Mouse (Mus musculus) liver, adult 10 weeks (tissue): ENCODE data around the gene Gtf2i. TPM values are rescaled to one million over a fixed set of nuclear protein-coding genes. Genes with fewer than 3 reads are reported as not detected.

Experiments used
- polyA plus RNA-seq: library from polyadenylated mRNA; stranded (reverse); fragments of 350-450 nt; fragmentation: Illumina TruSeq; extraction: RNeasy Lipid Tissue Mini Kit (QIAGEN cat#74804); gene quantifications from one replicate; pipeline ENCODE4 v1.2.3, GENCODE M21; 2014; ENCODE audit warnings: low read depth, low replicate concordance

Gene Gtf2i
- 30.3 TPM for polyA plus RNA-seq

DNA sequence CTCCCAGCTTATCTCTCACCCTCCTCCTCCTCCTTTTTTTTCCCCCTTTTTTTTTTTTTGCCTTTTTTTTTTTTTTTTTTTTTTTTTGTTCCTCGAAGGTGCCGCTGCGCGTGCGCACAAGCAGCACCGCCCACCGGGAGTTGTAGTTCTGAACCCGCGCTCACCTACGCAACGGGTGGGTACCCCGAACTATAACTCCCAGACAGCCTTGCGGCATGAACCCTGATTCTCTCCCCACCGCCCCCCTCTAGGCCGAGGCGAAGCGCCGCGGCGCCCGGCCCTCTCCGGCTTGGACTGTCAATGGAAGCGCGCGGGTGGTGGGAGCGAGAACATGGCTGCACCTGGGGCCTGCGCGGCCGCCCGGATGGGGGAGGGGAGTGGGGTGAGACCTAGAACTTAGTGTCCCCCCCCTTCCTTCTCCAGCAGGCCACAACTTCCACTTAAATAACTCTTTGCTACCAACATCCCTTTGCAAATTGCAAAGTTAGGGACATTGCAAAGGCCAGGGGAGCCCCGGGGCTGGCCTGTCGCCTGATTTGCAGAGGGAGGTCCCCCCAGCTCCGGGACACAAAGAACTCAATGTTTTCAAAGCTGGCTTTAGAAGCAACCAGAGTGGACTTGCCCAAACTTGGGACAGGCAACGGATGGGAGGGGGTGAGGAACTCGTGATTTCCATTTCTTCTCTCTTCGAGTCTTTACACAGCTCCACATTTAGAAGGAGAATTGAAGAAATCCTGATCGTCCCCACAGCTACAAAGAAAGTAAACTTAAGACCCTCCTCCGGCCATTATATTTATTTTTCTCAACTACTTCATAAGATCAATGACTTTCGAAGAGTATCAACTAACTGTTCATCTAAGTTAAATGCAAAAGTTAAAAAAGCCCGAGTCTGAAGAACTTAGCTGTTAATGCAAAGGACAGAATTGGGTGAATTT is at the start of gene Gtf2i:
Gene Gtf2i (minus strand): TSS at position 73 of the 935 bp plus-strand sequence.

GRCm38 (mm10) chr5:134229391-134229790 is 85.2 kb downstream of the Gtf2i start, which contains the start of gene Ncf1:
Gene Ncf1, minus strand, starts transcription at chr5:134229625.

Other genes starting within 250 kb of the Gtf2i start
- 0.87 TPM for gene Castor2, start 215.0 kb downstream of the Gtf2i start, polyA plus RNA-seq
- 1.4 TPM for gene Rcc1l, start 138.0 kb downstream of the Gtf2i start, polyA plus RNA-seq
- 0.61 TPM for gene Gtf2ird2, start 130.7 kb downstream of the Gtf2i start, polyA plus RNA-seq
- 1.9 TPM for gene Ncf1, start 85.1 kb downstream of the Gtf2i start, polyA plus RNA-seq
- 8.1 TPM for gene Gtf2ird1, start 142.0 kb upstream of the Gtf2i start, polyA plus RNA-seq
- not detected for gene Clip2, start 237.7 kb upstream of the Gtf2i start, polyA plus RNA-seq
- gene Syna, start 245.4 kb upstream of the Gtf2i start, polyA plus RNA-seq = not detected